Mouse (Mus musculus) limb, embryonic 11.5 days (tissue): Measurements from ENCODE around the gene Cpz. TPM values are rescaled to one million over a fixed set of nuclear protein-coding genes. Genes with fewer than 3 reads are reported as not detected.

Experiments used
- ATAC-seq: fragments of 200-750 bp; cut with Nextera tagmentation; 2 replicates; pipeline ENCODE4 v1.8.0; 2017; ENCODE audit warnings: low read depth; ENCODE audit not compliant: insufficient number of reproducible peaks, low FRiP score, low TSS enrichment
- DNase-seq: peaks from one replicate; pipeline ENCODE4 v3.0.0-alpha.2; 2015; ENCODE audit warnings: low spot score
- H3K27ac ChIP-seq: fragments of 300-500 bp; sonication (generic); replicated peaks from 2 replicates; pipeline ENCODE4 v1.5.1; 2014; ENCODE audit warnings: low read depth, mild to moderate bottlenecking, low read length
- H3K27me3 ChIP-seq: fragments of 300-500 bp; sonication (generic); 2 replicates; pipeline ENCODE4 v1.6.1; 2014; ENCODE audit warnings: mild to moderate bottlenecking, low read length, mixed read lengths; ENCODE audit not compliant: control insufficient read depth, insufficient read depth
- H3K36me3 ChIP-seq: fragments of 300-500 bp; sonication (generic); 2 replicates; pipeline ENCODE4 v1.6.1; 2014; ENCODE audit warnings: mild to moderate bottlenecking, low read length, moderate library complexity, mixed read lengths; ENCODE audit not compliant: control insufficient read depth, insufficient read depth
- H3K4me1 ChIP-seq: fragments of 300-500 bp; sonication (generic); 2 replicates; pipeline ENCODE4 v1.6.1; 2014; ENCODE audit warnings: low read length, mixed read lengths; ENCODE audit not compliant: control insufficient read depth, insufficient read depth
- H3K4me2 ChIP-seq: fragments of 300-500 bp; sonication (generic); 2 replicates; pipeline ENCODE4 v1.6.1; 2014; ENCODE audit warnings: low read depth, mild to moderate bottlenecking, moderate library complexity; ENCODE audit not compliant: severe bottlenecking
- H3K4me3 ChIP-seq: fragments of 300-500 bp; sonication (generic); 2 replicates; pipeline ENCODE4 v1.5.1; 2014; ENCODE audit warnings: low read depth, low read length
- H3K9ac ChIP-seq: fragments of 300-500 bp; sonication (generic); 2 replicates; pipeline ENCODE4 v1.6.1; 2014; ENCODE audit warnings: mild to moderate bottlenecking, low read length
- H3K9me3 ChIP-seq: fragments of 300-500 bp; sonication (generic); 2 replicates; pipeline ENCODE4 v1.6.1; 2016; ENCODE audit warnings: low read length; ENCODE audit not compliant: control insufficient read depth
- WGBS: fragments of 180-500 bp; shearing (Covaris S2); extraction: QIAGEN DNeasy Blood & Tissue Kit; methylation state at CpG from one replicate; pipeline ENCODE4 v1.1.7; 2014; 5-methylcytosine and 5-hydroxymethylcytosine counted together
- polyA plus RNA-seq: library from polyadenylated mRNA; unstranded; fragments of >200 nt; fragmentation: Nextera tagmentation; extraction: Ambion mirVana; gene quantifications from 2 replicates; pipeline ENCODE4 v1.2.1, GENCODE M21; 2014

Cpz gene
- polyA plus RNA-seq = 2.2 and 3.7 TPM in 2 replicates

DNA sequence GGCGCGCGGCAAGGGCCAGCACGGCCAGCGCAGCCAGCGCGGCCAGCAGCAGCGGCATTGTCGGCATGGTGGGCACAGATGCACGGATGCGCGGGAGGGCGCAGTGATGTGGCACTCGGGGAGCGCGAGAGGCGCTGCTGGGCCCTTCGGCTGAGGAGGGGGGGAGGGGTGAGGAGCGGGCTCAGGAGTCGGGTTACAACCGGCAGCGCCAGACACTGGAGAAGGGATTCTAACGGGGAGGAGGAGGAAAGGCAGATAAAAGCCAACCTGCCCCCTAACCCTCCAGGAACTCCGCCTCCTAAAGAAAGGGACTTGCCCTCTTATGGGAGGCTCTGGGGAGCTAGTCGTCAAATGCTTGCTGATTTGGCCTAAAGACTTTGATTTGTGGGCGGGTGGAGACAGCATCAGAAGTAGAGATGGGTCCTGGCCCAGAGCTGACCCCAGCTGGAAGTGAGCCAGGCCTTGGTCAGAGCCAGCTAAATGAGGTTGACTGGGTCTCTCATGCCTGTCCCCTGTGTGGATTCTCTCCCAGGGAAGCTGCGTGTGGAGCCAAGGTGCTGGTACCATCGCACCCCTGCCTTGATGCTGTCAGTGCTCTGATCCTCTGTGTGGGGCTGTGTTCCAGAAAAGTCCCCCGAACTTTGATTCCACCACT lies at the start of gene Cpz:
TSS of gene Cpz (minus strand) at position 230 of the 655 bp plus-strand sequence.
- peaks cover 16% of the 10 kb centered on the region for H3K4me1 ChIP-seq
- ATAC-seq = peak; percentile 59; the same call in 1 of the 2 replicates
- H3K9me3 ChIP-seq = no peaks in the 10 kb centered on the region
- peak within 1 kb of the TSS; percentile 64 for H3K4me2 ChIP-seq
- H3K27ac ChIP-seq = no peak within 1 kb of the TSS
- peak; percentile 84 for DNase-seq
- peak within 1 kb of the TSS; percentile 20 for H3K4me3 ChIP-seq
- peaks cover 5% of the 10 kb centered on the region; the same call in 1 of the 2 replicates for H3K27me3 ChIP-seq
- H3K36me3 ChIP-seq = no peaks in the 10 kb centered on the region
- WGBS = 2% methylated on average over 28 of the region's 29 CpGs
- peak within 1 kb of the TSS; percentile 43 for H3K9ac ChIP-seq

DNA sequence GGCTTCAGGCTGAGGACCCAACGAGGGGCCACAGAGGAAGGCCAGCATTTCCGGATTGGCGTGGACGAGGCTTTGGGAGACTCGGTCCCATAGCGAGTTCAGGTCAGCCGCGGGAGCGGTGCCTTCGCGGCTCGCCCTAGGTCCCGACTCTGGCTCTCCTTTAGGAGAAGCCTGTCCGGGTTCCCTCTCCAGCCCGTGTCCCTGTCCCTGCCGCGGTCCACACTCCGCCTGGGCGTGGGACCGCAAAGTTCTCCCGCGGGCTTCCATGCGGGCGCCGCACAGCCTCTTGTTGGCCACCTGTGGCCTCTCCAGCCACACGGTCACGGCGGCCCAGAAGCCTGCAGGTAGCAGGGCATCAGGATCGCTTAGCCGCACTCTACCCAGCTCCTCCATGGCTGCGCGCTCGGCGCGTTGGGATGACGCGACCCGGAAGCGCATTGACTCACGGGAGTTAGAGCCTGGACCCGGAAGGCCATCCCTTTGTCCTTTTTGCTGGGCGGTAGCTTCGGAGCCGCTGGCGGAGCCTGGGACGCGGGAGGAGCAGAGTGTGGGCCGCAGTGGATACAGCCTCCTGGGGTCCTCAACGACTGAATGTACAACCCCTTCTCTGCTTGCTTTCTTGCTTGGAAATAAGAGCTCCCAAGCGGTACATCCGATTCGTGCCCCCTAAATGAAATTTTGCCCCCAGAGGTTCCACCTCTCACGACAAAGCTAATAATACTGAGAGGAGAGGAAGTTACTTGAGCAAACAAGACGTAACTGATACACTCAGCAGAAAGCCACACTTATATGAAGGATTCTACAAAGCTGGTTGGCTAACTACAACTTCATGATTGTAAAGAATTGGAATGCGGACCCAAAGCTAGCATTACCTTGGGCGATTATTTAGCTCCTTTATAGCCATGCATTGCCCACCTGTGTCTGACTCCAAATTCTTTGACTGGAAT lies 49.4 kb upstream of the Cpz start, which contains the start of gene Trmt44:
TSS of gene Trmt44 (minus strand) at position 418 of the 947 bp plus-strand sequence.
- H3K9ac ChIP-seq = peak within 1 kb of the TSS; percentile 82
- H3K27me3 ChIP-seq = no peaks in the 10 kb centered on the region
- H3K36me3 ChIP-seq = no peaks in the 10 kb centered on the region; the same call in 1 of the 2 replicates
- H3K4me1 ChIP-seq = peaks cover 6% of the 10 kb centered on the region; the same call in 1 of the 2 replicates
- DNase-seq = peak; percentile 95
- WGBS = 4% methylated on average over 56 of the region's 56 CpGs
- peak within 1 kb of the TSS; percentile 91 for H3K4me2 ChIP-seq
- peak within 1 kb of the TSS; percentile 99 for H3K4me3 ChIP-seq
- peak; percentile 90 for ATAC-seq
- no peaks in the 10 kb centered on the region for H3K9me3 ChIP-seq
- H3K27ac ChIP-seq = peak within 1 kb of the TSS; percentile 16; the same call in 1 of the 2 replicates

DNA sequence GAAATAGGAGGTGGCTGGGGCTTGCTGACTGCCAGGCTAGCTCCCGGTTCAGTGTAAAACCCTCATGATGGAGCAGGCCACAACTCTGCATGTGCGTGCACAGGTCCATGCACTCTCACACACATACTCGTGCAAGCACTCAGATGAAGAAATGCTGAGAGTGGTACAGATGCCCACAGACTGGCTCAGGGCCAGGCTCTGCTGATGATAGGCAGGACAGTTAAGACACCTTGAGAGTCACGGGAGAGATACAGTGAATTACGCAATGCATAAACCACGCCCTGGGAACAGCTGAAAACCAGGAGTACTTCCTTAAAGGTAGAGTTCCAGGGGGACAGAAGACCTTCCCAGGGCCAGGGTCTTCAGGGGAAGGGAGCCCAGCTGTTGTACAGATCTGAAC lies 46.0 kb upstream of the Cpz start:
- Histone ChIP-seq H3K36me3 (no peaks in the 10 kb centered on the region; the same call in 1 of the 2 replicates), H3K4me2 (no peak overlapping the region), H3K27ac (no peak overlapping the region), H3K9ac (no peak overlapping the region), H3K4me3 (no peak overlapping the region), H3K4me1 (peaks cover 6% of the 10 kb centered on the region; the same call in 1 of the 2 replicates), H3K9me3 (no peaks in the 10 kb centered on the region), H3K27me3 (no peaks in the 10 kb centered on the region)
- DNase-seq (no peak), ATAC-seq (no peak)
- WGBS = 87% methylated on average over 6 of the region's 6 CpGs

DNA sequence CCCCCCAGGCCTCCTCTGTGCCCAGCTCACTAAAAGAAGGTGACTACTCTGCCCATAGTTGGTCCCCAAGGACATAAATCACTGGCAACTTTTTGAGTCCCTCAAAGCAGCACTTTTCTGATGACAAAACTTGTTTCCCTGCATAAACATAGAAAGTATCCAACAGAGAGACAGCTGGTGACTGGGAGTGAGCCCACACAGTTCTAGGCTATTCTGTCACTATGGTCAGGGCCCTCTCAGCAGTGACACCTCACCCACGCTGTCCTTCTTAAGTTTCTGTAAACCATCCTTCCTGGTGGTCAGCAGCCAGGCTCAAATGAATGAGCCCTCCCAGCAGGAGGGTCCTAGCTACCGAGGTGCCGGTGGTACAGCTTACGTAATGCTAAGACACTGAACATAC lies 41.1 kb upstream of the Cpz start:
- ATAC-seq (no peak), DNase-seq (no peak)
- WGBS = 90% methylated on average over 4 of the region's 4 CpGs
- Histone ChIP-seq H3K9me3 (no peaks in the 10 kb centered on the region), H3K9ac (no peak overlapping the region), H3K4me2 (no peak overlapping the region), H3K27ac (no peak overlapping the region), H3K27me3 (no peaks in the 10 kb centered on the region), H3K4me1 (no peaks in the 10 kb centered on the region), H3K4me3 (no peak overlapping the region), H3K36me3 (peaks cover 12% of the 10 kb centered on the region)

DNA sequence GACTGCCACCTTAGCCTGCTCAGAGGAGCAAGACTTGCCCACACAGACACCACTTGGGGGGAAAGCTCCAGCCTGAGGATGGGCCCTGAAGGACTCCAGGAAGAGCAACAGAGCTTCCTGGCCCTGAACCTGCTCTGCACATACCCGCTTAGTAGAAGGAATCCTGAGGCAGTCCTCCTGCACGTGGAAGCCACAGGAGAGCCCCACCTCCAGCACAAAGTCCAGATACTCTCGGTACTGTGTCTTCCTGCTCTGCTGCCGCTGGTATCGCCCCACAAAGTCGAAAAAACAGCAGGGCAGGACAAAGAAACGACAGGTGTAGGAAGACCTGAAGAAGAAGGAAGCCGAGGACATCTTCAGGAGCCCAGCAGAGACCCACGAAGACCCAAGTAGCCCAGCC lies 39.7 kb upstream of the Cpz start:
- H3K27me3 ChIP-seq = no peaks in the 10 kb centered on the region
- no peak overlapping the region for H3K27ac ChIP-seq
- H3K4me2 ChIP-seq = no peak overlapping the region
- H3K9me3 ChIP-seq = no peaks in the 10 kb centered on the region
- H3K36me3 ChIP-seq = peaks cover 14% of the 10 kb centered on the region
- WGBS = 91% methylated on average over 9 of the region's 9 CpGs
- ATAC-seq (no peak), DNase-seq (no peak)
- H3K4me3 ChIP-seq = no peak overlapping the region
- no peaks in the 10 kb centered on the region for H3K4me1 ChIP-seq
- H3K9ac ChIP-seq = no peak overlapping the region

DNA sequence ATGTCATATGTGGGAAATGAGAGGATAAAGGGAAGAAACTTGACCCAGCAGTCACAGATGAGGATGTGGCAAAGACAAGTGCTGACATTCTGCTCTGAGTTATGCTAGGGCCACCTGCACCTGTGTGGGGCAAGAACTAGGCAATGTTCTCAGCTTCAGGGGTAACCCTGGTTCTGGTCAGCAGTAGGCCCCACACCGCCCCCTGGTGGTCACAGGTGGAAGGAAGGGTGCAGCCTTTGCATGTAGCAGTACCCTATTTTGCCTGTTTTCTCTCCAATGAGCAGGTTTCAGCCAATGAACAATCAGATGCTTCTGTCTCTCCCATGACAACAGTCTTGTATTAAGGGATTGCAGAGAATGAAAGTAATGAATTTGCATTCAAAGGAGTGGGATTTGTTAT lies 38.0 kb upstream of the Cpz start:
- Histone ChIP-seq H3K27me3 (no peaks in the 10 kb centered on the region), H3K4me3 (no peak overlapping the region), H3K36me3 (peaks cover 14% of the 10 kb centered on the region), H3K27ac (no peak overlapping the region), H3K4me1 (no peaks in the 10 kb centered on the region), H3K9me3 (no peaks in the 10 kb centered on the region), H3K4me2 (no peak overlapping the region), H3K9ac (no peak overlapping the region)
- WGBS = 0% methylated on average over 1 of the region's 1 CpGs
- ATAC-seq = no peak
- peak; percentile 89 for DNase-seq

DNA sequence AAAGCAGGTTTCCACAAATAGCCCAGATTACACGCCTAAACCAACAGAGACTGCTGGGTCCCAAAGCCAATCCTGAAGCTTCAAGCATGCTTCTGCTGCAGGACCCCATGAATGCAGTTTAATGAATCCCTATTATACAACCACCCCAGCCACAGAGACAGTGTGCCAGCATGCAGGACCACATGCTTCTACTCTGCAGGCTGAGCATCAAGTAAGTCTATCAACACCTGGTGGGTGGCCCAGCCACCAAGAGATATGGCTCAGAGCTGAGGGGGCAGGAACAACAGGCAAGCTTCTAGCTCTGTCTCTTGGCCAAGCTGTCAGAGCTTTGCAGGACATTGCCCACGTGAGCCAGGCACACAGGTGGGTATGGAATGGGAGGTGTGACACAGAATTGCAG lies 37.1 kb upstream of the Cpz start:
- WGBS = 92% methylated on average over 2 of the region's 2 CpGs
- no peak for ATAC-seq
- Histone ChIP-seq H3K4me3 (no peak overlapping the region), H3K4me1 (no peaks in the 10 kb centered on the region), H3K27me3 (no peaks in the 10 kb centered on the region), H3K27ac (no peak overlapping the region), H3K4me2 (no peak overlapping the region), H3K36me3 (peaks cover 15% of the 10 kb centered on the region), H3K9me3 (no peaks in the 10 kb centered on the region), H3K9ac (no peak overlapping the region)
- DNase-seq = no peak

DNA sequence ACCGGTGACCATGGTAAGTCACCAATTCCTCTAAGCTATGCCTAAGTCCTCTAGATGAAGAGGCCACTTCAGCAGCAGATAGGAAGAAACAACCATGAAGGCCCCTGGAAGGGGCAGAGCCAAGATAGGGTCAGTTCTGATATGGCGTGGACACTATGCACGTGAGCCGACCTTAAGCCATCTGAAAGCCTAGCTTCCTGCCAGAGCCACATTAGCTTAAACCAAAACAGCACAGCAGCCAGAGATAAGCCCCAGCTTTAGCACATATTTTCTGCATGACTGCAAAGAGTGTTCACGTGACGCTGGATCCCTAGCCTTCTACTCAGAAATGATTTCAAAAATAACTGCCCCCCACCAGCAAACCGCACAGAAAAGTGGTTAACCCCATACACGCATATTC lies 33.9 kb upstream of the Cpz start:
- H3K9ac ChIP-seq = no peak overlapping the region
- 91% methylated on average over 8 of the region's 8 CpGs for WGBS
- no peak overlapping the region for H3K27ac ChIP-seq
- no peak for DNase-seq
- no peak overlapping the region for H3K4me2 ChIP-seq
- no peaks in the 10 kb centered on the region for H3K27me3 ChIP-seq
- H3K4me3 ChIP-seq = no peak overlapping the region
- no peak for ATAC-seq
- no peaks in the 10 kb centered on the region for H3K4me1 ChIP-seq
- peaks cover 11% of the 10 kb centered on the region for H3K36me3 ChIP-seq
- H3K9me3 ChIP-seq = no peaks in the 10 kb centered on the region
